Mouse (Mus musculus) G1E (cell line): ENCODE measurements around the gene Adgrb3.

ENCODE experiments used
- CTCF ChIP-seq: IDR thresholded peaks from 2 replicates; pipeline ENCODE4 v1.5.1; 2012; ENCODE audit warnings: low read depth, low read length, inconsistent platforms, mixed read lengths
- POLR2AphosphoS5 ChIP-seq: IDR thresholded peaks from 2 replicates; pipeline ENCODE4 v1.6.1; 2012; ENCODE audit warnings: low read depth, low read length, inconsistent platforms; ENCODE audit not compliant: insufficient replicate concordance
- TAL1 ChIP-seq: conservative IDR thresholded peaks from 2 replicates; pipeline ENCODE4 v1.6.1; 2012; ENCODE audit warnings: low read depth, low read length, inconsistent platforms, mixed read lengths

GRCm38 (mm10) chr1:25079395-25079794 lies 750.1 kb downstream of the Adgrb3 start:
- TF ChIP-seq CTCF (no peak), TAL1 (no peak), POLR2AphosphoS5 (no peak)
